12 mouse cellular contexts compared by ENCODE assay signal in the genomic region with DNA sequence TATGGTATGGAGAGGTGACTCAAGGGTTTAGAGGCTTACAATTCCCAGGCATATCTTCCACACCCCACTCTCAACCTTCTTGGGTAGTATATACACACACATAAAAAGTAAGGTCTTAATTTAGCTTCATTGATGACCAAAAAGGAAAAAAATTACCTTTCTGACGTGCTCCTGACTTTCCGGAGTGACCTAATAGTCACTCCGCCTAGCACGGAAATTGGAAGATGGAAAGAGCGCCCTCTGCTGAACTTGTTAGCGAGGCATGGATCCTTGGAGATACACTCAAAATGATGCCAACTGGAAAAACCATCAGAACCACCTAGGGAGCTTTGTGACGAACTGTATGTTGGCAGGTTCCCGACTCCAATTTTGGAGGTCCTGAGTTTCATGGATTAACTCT. TPM values are rescaled to one million over a fixed set of nuclear protein-coding genes. Genes with fewer than 3 reads are reported as not detected.
DNase-seq lines count a peak whose midpoint lies in the region; TF ChIP-seq lines count a peak whose summit lies in the region.
"Had no signal": no experiment of that assay in that cellular context is flagged by ENCODE, and none has a peak within 500 bp of the region (broad histone marks: within the 10 kb centered on the region; RNA-seq: fewer than 3 reads in every experiment).

No protein-coding gene starts in this region.

- H3K4me1 ChIP-seq in lung, adult 2 months (ENCODE audit: control insufficient read depth, insufficient read depth, low read length): no peaks in the 10 kb centered on the region; the same call in 1 of the 2 replicates
- H3K4me1 ChIP-seq: hindbrain, embryonic 15.5 days; limb, embryonic 15.5 days; midbrain, embryonic 13.5 days had no signal

- TF ChIP-seq POLR2A in lung, adult 2 months (IDR thresholded peaks at IDR 0.05; ENCODE audit: borderline replicate concordance, extremely low read depth, low read depth, low read length): no peak

- no peak overlapping the region for H3K27ac ChIP-seq in layer of hippocampus, adult 2 months
- H3K27ac ChIP-seq: hindbrain, embryonic 15.5 days; limb, embryonic 15.5 days; midbrain, embryonic 13.5 days had no signal

- no peak overlapping the region for H3K4me3 ChIP-seq in layer of hippocampus, adult 2 months
- no peak overlapping the region for H3K4me3 ChIP-seq in lung, adult 2 months (replicated peaks; ENCODE audit: extremely low read depth, low read depth, low read length)
- H3K4me3 ChIP-seq: hindbrain, embryonic 15.5 days; limb, embryonic 15.5 days; midbrain, embryonic 13.5 days had no signal

- DNase-seq in cerebellum, postnatal 14 days: peak; percentile 23 to 40
- DNase-seq in cerebellum, adult 11 months: no peak
- DNase-seq in layer of hippocampus, adult 2 months (ENCODE audit: low spot score in 2 of 2): no peak
- DNase-seq in layer of hippocampus, adult 9-10 months (ENCODE audit: low spot score): no peak
- peak; percentile 76 for DNase-seq in ES-CJ7 (ENCODE audit: low read depth, low spot score)
- no peak for DNase-seq in lung, adult 2 months
- DNase-seq in spleen, postnatal 14 days (ENCODE audit: low spot score in 2 of 2): no peak
- no peak for DNase-seq in right cerebral cortex, postnatal 10 days (ENCODE audit: low spot score in 2 of 2)
- DNase-seq: cerebellum, adult 9-11 months had no signal

- peak; percentile 67 for TF ChIP-seq CTCF in layer of hippocampus, adult 2 months (conservative IDR thresholded peaks at IDR 0.05)
- peak; percentile 41 for TF ChIP-seq CTCF in lung, adult 2 months (IDR thresholded peaks at IDR 0.05; ENCODE audit: insufficient read depth, low read length)

- 75% methylated on average over 8 of the region's 8 CpGs for WGBS in lung, adult 2 months

RNA-seq across cellular contexts. Expression of a gene that starts 7.0 kb away (rescaled TPM):
- total RNA-seq in layer of hippocampus, adult 2 months (2021): 10 to 100 TPM; 40.7 to 45.9 TPM
- polyA plus RNA-seq in lung, adult 2 months (2012; rRNA removed): 9.8 and 17.3 TPM in 2 replicates

Comparison
In these comparisons a context has a peak if more than half of its experiments do, and no peak if none do; other contexts are left out.
1. DNase-seq: peak in cerebellum, postnatal 14 days (2 of 2) and ES-CJ7 (single experiment); none in cerebellum, adult 11 months (single experiment), layer of hippocampus, adult 2 months (0 of 2), layer of hippocampus, adult 9-10 months (single experiment), lung, adult 2 months (single experiment), spleen, postnatal 14 days (0 of 2) and right cerebral cortex, postnatal 10 days (0 of 2).